Mouse (Mus musculus) small intestine, adult 2 months (tissue): Measurements from ENCODE around the gene Sytl2.

Experiments
- CTCF ChIP-seq: fragments of 200-500 bp; IDR thresholded peaks from 2 replicates; pipeline ENCODE4 v1.5.1; 2012; ENCODE audit warnings: low read depth, mild to moderate bottlenecking, control low read depth, inconsistent platforms, low read length, moderate library complexity, mixed read lengths; ENCODE audit not compliant: insufficient replicate concordance, insufficient read length; ENCODE audit errors: extremely low read depth
- POLR2A ChIP-seq: fragments of 200-500 bp; IDR thresholded peaks from 2 replicates; pipeline ENCODE4 v1.6.1; 2012; ENCODE audit warnings: low read depth, mild to moderate bottlenecking, control low read depth, inconsistent platforms, low read length, moderate library complexity

- no peak for TF ChIP-seq CTCF
- no peak for TF ChIP-seq POLR2A
Measured at GRCm38 (mm10) chr7:90280878-90281277, 21.2 kb upstream of the Sytl2 start.
